Mouse (Mus musculus) inflammation-experienced regulatory T-cells, adult 6 months (primary cell): ENCODE measurements around the gene Agl. TPM values are rescaled to one million over a fixed set of nuclear protein-coding genes. Genes with fewer than 3 reads are reported as not detected.
"Not testable (repeated sequence)": the region's sequence is repeated elsewhere in the genome, so short reads cannot be mapped to it uniquely, and the experiment has no call there.

ENCODE experiments used
- ATAC-seq: one replicate; pipeline ENCODE4 v1.8.0; 2017
- polyA plus RNA-seq, 3 experiments: library from polyadenylated mRNA; unstranded; fragments of 100-300 nt; shearing (Covaris generic); gene quantifications; one replicate each; pipeline ENCODE4 v1.2.1; 2017

The Agl gene
- polyA plus RNA-seq, 3 experiments from 2014 or later, result 1.8 to 3.1 (median 1.8) TPM

DNA sequence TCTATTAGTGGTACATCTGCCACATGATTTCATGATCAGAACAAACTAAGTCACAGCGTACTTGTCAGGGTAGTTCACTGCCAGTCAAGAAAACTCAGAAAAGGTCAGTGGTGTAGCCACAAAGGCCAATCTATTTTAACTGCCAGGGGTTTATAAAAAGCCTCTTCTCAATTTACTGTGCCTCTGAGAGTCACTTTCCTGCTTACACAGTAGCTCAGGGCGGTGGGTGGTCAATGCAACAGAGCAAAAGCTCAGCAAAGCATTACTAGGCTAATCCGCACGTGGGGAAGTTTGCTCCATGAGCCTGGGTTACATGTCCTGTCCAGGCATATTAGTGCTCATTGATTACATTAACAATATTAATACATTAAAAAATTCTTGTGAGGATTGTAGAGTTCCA, 8.0 kb upstream of the Agl start:
- ATAC-seq, result no peak

DNA sequence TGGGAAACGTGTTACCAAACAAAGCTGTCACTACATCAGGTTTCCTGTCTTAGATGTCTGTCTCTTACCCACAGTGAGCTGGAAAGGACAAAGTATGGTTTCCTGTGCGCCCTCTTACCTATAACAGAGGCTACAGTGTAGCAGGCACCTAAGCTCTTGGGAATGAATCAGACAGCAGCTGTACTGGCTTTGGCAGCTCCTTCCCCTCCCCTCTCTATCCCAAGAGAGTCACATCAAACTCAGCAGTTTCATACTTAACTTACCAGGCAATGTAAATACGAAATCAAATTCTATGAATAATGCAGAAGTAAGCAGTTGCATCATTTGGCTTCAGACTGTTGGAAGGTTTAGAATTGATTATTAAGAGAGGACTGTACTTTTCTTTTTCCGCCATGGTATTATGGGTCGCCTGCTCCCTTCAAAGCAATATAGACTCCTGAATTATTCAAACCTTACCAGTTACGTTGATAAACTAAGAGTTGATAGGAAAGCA, 7.4 kb upstream of the Agl start:
- no peak for ATAC-seq

- ATAC-seq, result no peak
Observed at GRCm38 (mm10) chr3:116812946-116813345, 5.0 kb upstream of the Agl start.

GRCm38 (mm10) chr3:116810351-116810750, 2.4 kb upstream of the Agl start:
- ATAC-seq, result not testable (repeated sequence)

DNA sequence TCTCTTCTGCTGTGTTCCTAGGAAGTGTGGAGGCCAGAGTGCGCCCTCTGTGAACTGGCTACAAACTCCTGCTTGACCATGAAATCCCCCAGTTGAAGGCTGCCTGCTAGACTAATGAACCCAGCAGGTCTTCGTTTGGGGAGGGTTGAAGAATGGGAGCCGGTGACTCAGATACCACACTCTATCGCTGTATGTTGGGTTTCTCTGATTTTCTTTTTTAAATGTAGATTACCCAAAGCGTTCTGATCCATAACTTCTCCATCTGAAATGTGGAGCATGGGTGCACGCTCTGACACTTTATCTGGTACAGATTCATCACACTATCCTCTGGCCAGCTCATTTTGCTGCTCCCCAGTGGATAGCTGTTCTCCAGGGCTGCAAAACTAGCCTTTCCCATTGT, 1.3 kb upstream of the Agl start:
- no peak for ATAC-seq

- ATAC-seq, result peak; percentile 19
Observed at GRCm38 (mm10) chr3:116808507-116809217, 696 bp upstream of the Agl start.

DNA sequence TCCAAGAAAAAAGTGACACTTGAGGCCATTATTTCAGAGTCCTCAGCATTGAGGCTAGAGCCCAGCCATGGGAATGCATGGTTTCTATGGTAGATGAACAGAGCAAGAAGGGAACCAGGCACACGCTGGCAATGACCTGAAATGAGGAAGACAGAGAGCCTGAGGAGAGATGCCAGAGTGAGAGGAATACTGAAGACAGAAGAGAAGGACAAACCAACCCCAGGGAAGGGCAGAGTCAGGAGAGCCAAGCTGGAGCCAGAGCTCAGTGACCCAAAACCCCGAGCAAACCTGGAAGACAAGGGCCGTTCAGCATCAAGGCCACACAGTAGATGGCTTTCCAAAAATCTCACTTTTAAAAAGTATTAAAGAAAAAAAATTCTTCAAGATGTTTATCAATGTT, 2.1 kb downstream of the Agl start:
- ATAC-seq, result no peak

- ATAC-seq, result no peak
Observed at GRCm38 (mm10) chr3:116804746-116805285, 3.1 kb downstream of the Agl start.

GRCm38 (mm10) chr3:116801755-116802154, 6.2 kb downstream of the Agl start:
- ATAC-seq, result no peak

GRCm38 (mm10) chr3:116798821-116799510, 9.0 kb downstream of the Agl start:
- ATAC-seq, result no peak

DNA sequence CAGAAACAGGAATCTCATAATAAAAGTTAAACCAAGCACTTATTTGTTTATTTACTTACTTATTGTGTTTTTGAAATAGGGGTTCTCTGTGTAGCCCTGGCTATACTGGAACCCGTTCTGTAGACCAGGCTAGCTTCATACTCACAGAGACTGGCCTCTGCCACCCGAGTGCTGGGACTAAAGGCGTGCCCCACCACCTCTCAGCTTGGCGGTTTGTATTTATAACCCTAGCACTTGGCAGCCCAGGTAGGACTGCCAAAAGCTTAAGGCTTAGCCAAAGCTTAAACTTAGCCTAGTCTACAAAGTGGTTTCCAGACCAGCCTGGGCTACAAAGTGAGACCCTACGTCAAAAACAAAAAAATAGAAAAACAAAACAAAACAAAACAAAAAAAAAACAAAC, 19.1 kb downstream of the Agl start:
- ATAC-seq, result no peak

DNA sequence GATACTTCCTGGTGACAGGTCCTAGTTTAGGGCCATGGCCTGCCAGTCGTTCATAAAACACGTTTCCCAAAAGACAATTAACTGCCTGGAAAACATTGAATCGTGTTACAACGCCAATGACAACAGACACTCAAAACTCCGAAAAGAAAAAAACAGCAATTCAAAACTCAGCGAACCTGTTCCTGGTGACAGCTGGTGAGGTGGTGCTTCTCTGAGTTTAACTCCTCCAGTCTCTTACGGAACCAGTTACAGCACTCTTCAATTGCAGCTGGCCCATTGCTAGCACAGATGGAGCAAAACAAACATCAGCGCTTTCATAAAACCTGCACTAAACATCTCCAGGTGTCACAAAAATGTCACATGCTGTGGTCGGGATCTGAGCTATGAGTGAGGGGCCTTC, 21.4 kb downstream of the Agl start:
- no peak for ATAC-seq

GRCm38 (mm10) chr3:116785820-116786219, 22.1 kb downstream of the Agl start:
- ATAC-seq, result no peak

DNA sequence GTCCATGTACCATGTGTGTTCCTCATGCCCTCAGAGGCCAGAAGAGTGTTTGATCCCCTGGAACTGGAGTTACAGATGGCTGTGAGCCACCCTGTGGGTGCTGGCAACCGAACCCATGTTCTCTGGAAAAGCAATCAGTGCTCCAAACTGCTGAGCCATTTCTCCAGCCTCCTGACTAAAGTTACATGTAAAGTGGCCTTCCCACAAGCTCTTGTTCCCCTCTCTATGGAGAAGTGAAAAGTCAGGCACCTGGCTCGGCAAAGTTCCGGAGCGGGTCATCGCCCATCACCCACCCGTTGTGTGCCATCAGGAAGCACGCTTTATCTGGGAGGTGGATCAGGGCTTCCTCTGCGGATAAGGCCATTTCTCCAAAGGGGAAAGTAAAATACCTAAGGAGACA, 23.2 kb downstream of the Agl start:
- ATAC-seq, result no peak

DNA sequence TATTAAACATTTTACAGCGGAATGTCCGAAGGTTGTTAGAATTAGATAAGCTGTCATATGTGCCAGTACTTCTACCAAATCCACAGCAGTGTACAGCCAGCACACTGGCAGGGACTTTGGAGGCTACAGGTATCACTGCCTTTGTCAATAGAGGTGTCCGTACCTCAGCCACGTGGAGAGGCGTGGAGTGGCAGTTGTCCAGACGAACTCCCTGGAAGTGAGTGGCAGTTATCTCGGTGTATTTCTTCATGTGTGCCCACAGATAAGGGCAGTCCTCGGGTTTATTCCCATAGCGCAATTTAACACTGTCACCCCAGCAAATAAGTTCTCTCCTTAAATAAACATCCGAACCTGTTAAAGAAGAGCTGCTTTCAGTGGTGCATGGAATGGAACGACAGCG, 23.7 kb downstream of the Agl start:
- ATAC-seq, result no peak

- ATAC-seq, result no peak
Observed at GRCm38 (mm10) chr3:116776961-116777360, 31.0 kb downstream of the Agl start.

DNA sequence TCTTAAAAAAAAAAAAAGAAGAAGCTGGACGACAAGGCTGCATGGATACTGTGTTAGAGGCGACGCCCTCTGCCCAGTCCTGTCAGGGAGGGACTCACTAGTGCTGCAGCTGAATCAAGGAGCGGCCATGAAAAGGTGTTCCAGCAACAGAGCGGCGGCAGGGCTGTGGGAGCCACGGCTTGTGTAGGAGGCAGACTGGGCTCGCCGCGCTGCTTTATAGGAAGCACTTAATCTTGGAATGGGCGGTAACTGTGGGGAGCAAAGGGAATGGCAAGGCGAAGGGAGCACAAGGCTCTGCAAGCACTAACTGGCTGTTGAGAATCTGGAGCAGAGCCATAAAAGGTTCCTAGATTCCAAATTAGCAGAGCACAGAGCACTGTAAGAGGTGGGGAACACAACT, 34.1 kb downstream of the Agl start:
- ATAC-seq, result no peak

DNA sequence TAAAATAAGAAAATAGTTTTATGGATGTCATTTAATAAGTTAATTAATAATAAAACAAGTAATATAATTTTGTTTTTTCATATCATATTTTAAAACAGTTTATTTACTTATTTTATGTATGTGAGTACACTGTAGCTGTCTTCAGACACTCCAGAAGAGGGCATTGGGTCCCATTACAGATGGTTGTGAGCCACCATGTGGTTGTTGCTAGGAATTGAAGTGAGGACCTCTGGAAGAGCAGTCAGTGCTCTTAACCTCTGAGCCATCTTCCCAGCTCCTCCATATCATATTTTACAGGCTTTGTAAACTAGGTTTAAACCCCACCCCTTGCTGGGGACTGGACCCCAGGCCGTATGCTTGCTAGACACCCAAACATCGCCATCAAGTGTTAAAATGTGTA, 36.4 kb downstream of the Agl start:
- no peak for ATAC-seq

- peak; percentile 84 for ATAC-seq
Observed at GRCm38 (mm10) chr3:116766963-116767362, 41.0 kb downstream of the Agl start.

- ATAC-seq, result no peak
Observed at GRCm38 (mm10) chr3:116752818-116753217, 55.1 kb downstream of the Agl start.

- ATAC-seq, result peak; percentile 82
Observed at GRCm38 (mm10) chr3:116751191-116751860, 56.6 kb downstream of the Agl start.

DNA sequence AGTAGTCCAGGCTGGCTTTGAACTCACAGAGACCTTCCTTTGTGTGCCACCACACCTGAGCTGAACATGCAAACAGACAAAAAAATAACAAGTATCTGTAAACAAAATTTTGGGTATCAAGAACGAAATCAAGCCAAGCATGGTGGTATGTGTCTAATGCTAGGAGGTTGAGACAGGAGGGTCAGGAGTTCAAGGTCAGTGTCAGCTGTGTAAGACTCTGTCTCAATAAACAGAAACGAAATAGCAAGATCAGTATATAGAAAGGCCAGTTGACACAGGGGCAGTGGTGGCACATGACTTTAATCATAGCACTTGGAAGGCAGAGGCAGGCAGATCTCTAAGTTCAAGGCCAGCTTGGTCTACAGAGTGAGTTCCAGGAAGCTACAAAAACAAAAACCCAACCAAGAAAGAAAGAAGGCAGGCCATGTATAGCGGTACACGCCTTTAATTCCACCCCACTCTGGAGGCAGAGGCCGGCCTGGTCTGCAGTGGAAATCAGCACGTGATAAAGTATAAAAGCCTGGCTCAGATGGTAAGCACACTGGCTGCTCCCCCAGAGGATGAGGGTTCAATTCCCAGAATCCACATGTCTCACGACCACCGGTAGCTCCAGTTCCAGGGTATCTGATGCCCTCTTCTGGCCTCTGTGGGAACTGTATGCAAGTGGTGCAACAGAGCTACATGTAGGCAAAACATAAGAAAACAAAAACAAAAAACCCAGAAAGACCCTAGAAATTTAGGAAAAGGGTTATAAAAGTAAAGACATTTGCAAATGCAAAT, 59.4 kb downstream of the Agl start:
- ATAC-seq, result peak; percentile 21

DNA sequence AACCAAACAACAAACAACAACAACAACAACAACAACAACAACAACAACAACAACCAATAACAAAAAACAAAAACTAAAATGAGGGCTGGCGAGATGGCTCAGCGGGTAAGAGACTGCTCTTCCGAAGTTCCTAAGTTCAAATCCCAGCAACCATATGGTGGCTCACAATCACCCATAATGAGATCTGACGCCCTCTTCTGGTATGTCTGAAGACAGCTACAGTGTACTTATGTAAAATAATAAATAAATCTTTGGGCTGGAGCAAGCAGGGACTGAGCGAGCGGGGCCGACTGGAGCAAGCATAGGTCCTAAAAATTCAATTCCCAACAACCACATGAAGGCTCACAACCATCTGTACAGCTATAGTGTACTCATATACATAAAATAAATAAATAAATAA, 60.3 kb downstream of the Agl start:
- ATAC-seq, result not testable (repeated sequence)
